Mouse (Mus musculus) kidney, postnatal 10 days (tissue): Measurements from ENCODE around the gene Lrsam1.

Source experiments
- DNase-seq: peaks from one replicate; pipeline ENCODE4 v3.0.0; 2021; ENCODE audit warnings: mixed read lengths

Gene Lrsam1

GRCm38 (mm10) chr2:32888551-32888950, 72.9 kb downstream of the Lrsam1 start:
- DNase-seq: no peak

GRCm38 (mm10) chr2:32888029-32888428, 73.4 kb downstream of the Lrsam1 start:
- no peak for DNase-seq

GRCm38 (mm10) chr2:32884745-32885144, 76.7 kb downstream of the Lrsam1 start:
- peak; percentile 63 for DNase-seq

- peak; percentile 73 for DNase-seq
These were observed 79.0 kb downstream of the Lrsam1 start for GRCm38 (mm10) chr2:32882283-32883043.

- peak; percentile 95 for DNase-seq
These were observed 79.7 kb downstream of the Lrsam1 start for GRCm38 (mm10) chr2:32881723-32882122.

GRCm38 (mm10) chr2:32881054-32881453, 80.4 kb downstream of the Lrsam1 start:
- DNase-seq: peak; percentile 45

- DNase-seq: no peak
These were observed 81.8 kb downstream of the Lrsam1 start for GRCm38 (mm10) chr2:32879593-32879992.

GRCm38 (mm10) chr2:32878396-32878795, 83.0 kb downstream of the Lrsam1 start:
- DNase-seq: peak; percentile 59

- no peak for DNase-seq
These were observed 83.5 kb downstream of the Lrsam1 start for GRCm38 (mm10) chr2:32877761-32878393.

GRCm38 (mm10) chr2:32877303-32877702, 84.1 kb downstream of the Lrsam1 start:
- DNase-seq: peak; percentile 39

- DNase-seq: peak; percentile 51
These were observed 84.7 kb downstream of the Lrsam1 start for GRCm38 (mm10) chr2:32876490-32877302.

GRCm38 (mm10) chr2:32875675-32876489, 85.5 kb downstream of the Lrsam1 start, which contains the start of gene Fam129b:
TSS of gene Fam129b (plus strand) at chr2:32876114.
- peak; percentile 96 for DNase-seq
